Mouse (Mus musculus): Measurements from ENCODE around the gene Vmn1r107. TPM values are rescaled to one million over a fixed set of nuclear protein-coding genes. Genes with fewer than 3 reads are reported as not detected.
"Not testable (repeated sequence)": the region's sequence is repeated elsewhere in the genome, so short reads cannot be mapped to it uniquely, and the experiment has no call there.

The Vmn1r107 gene
- total RNA-seq (2022), result not detected

- DNase-seq (ENCODE audit: low spot score in 2 of 2), result not testable (repeated sequence)
Observed at GRCm38 (mm10) chr7:20668618-20669017, at the start of gene Vmn1r107. Vmn1r107 (plus strand) TSS chr7:20668918.

- not testable (repeated sequence) for DNase-seq (ENCODE audit: low spot score in 2 of 2)
Observed at GRCm38 (mm10) chr7:20703116-20703515, 34.4 kb downstream of the Vmn1r107 start, which contains the start of gene Vmn1r111. Vmn1r111 (minus strand) TSS chr7:20703216.

Other genes starting within 250 kb of the Vmn1r107 start
- not detected for gene Vmn1r101, start 226.3 kb upstream of the Vmn1r107 start, total RNA-seq (2022)
- gene Gm10670, start 194.0 kb upstream of the Vmn1r107 start, total RNA-seq (2022), result not detected
- gene Vmn1r103, start 158.4 kb upstream of the Vmn1r107 start, total RNA-seq (2022), result not detected
- not detected for gene Vmn1r104, start 135.1 kb upstream of the Vmn1r107 start, total RNA-seq (2022)
- not detected for gene Gm5726, start 123.2 kb upstream of the Vmn1r107 start, total RNA-seq (2022)
- gene Gm4141, start 92.7 kb upstream of the Vmn1r107 start, total RNA-seq (2022), result not detected
- not detected for gene Gm4513, start 69.9 kb upstream of the Vmn1r107 start, total RNA-seq (2022)
- gene Vmn1r111, start 34.3 kb downstream of the Vmn1r107 start, total RNA-seq (2022), result not detected
- not detected for gene Gm10668, start 61.7 kb downstream of the Vmn1r107 start, total RNA-seq (2022)
- gene Vmn1r112, start 102.3 kb downstream of the Vmn1r107 start, total RNA-seq (2022), result not detected
- not detected for gene Vmn1r113, start 118.4 kb downstream of the Vmn1r107 start, total RNA-seq (2022)
- not detected for gene Vmn1r114, start 143.3 kb downstream of the Vmn1r107 start, total RNA-seq (2022)
- not detected for gene Vmn1r115, start 176.1 kb downstream of the Vmn1r107 start, total RNA-seq (2022)
- not detected for gene Vmn1r116, start 203.3 kb downstream of the Vmn1r107 start, total RNA-seq (2022)
- gene Vmn1r117, start 215.2 kb downstream of the Vmn1r107 start, total RNA-seq (2022), result not detected
- not detected for gene Vmn1r118, start 243.4 kb downstream of the Vmn1r107 start, total RNA-seq (2022)

All from gastrocnemius, adult 8-10 months (tissue).